Comparison of ENCODE assay signal across 7 mouse cellular contexts in the genomic region with DNA sequence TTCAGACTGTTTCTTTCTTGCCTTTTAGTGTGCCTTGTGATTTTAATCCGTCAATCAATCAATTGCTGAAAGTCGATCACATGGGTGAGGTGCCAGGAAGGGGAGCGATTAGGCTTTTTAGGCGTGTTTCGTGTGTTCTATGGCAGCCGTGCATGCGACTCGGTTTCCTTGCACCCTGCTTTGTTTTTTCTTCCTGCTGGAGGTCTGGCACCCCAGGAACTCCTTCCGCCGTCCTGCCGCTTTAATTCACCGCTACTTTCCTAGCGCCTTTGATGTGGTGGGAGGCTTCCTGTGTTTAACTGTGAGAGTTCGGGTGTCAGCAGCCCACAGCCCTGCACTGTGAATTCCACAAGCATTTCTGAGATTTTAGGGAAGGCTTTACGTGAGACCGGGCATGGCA. TPM values are rescaled to one million over a fixed set of nuclear protein-coding genes. Genes with fewer than 3 reads are reported as not detected.
DNase-seq lines count a peak whose midpoint lies in the region; ATAC-seq and TF ChIP-seq lines count a peak whose summit lies in the region.

No protein-coding gene starts in this region.

- no peaks in the 10 kb centered on the region for H3K27me3 ChIP-seq in ES-Bruce4 (ENCODE audit: control insufficient read depth, insufficient read depth, low read length, poor library complexity, severe bottlenecking)
- H3K27me3 ChIP-seq in hindbrain, embryonic 10.5 days (ENCODE audit: insufficient read depth, poor library complexity, severe bottlenecking), result peaks cover 52% of the 10 kb centered on the region
- peaks cover 27% of the 10 kb centered on the region; the same call in 1 of the 2 replicates for H3K27me3 ChIP-seq in midbrain, embryonic 13.5 days

- no peaks in the 10 kb centered on the region for H3K36me3 ChIP-seq in ES-Bruce4 (ENCODE audit: control insufficient read depth, insufficient read depth, low read length, poor library complexity, severe bottlenecking)
- no peaks in the 10 kb centered on the region for H3K36me3 ChIP-seq in hindbrain, embryonic 10.5 days
- no peaks in the 10 kb centered on the region for H3K36me3 ChIP-seq in midbrain, embryonic 13.5 days

- H3K4me3 ChIP-seq in ES-Bruce4 (ENCODE audit: low read depth, low read length), result peak overlapping the region; percentile 23; the same call in 1 of the 2 replicates
- peak overlapping the region; percentile 48 for H3K4me3 ChIP-seq in hindbrain, embryonic 10.5 days
- peak overlapping the region; percentile 36 for H3K4me3 ChIP-seq in midbrain, embryonic 13.5 days (replicated peaks)

- ATAC-seq in CD4-positive, CD25-positive, alpha-beta regulatory T cell, adult 4 months, result peak; percentile 89
- no peak for ATAC-seq in midbrain, embryonic 13.5 days

- H3K27ac ChIP-seq in ES-Bruce4 (ENCODE audit: insufficient read depth, low read length), result no peak overlapping the region
- peak overlapping the region; percentile 72 for H3K27ac ChIP-seq in hindbrain, embryonic 10.5 days
- H3K27ac ChIP-seq in midbrain, embryonic 13.5 days, result no peak overlapping the region

- peak; percentile 38 for DNase-seq in hindbrain, embryonic 10.5 days (ENCODE audit: low spot score)
- DNase-seq in layer of hippocampus, adult 18-20 months (ENCODE audit: low spot score in 2 of 2), result no peak
- no peak for DNase-seq in cerebellum, adult 11-12 months
- no peak for DNase-seq in gastrocnemius, adult 18-20 months (ENCODE audit: low spot score)

- H3K4me2 ChIP-seq in midbrain, embryonic 13.5 days (replicated peaks), result peak overlapping the region; percentile 65

- no peak for TF ChIP-seq POLR2A in ES-Bruce4 (IDR thresholded peaks at IDR 0.05; ENCODE audit: insufficient read depth, low read length)

- TF ChIP-seq EP300 in ES-Bruce4 (IDR thresholded peaks at IDR 0.05; ENCODE audit: insufficient read depth, low read depth, low read length), result 0 out of 2 replicates have a peak, but pooled peaks have one; percentile 20

- no peaks in the 10 kb centered on the region for H3K4me1 ChIP-seq in ES-Bruce4 (ENCODE audit: control insufficient read depth, insufficient read depth, low read length)
- peaks cover 36% of the 10 kb centered on the region for H3K4me1 ChIP-seq in hindbrain, embryonic 10.5 days (replicated peaks)
- H3K4me1 ChIP-seq in midbrain, embryonic 13.5 days (replicated peaks), result peaks cover 22% of the 10 kb centered on the region

- no peak for TF ChIP-seq CTCF in ES-Bruce4 (IDR thresholded peaks at IDR 0.05; ENCODE audit: low read depth, low read length)

- WGBS in hindbrain, embryonic 10.5 days, result under 1% methylated on average over 16 of the region's 16 CpGs
- under 1% methylated on average over 16 of the region's 16 CpGs for WGBS in midbrain, embryonic 13.5 days

- H3K9me3 ChIP-seq in ES-Bruce4 (replicated peaks; ENCODE audit: control insufficient read depth, insufficient read depth, low read length, poor library complexity, severe bottlenecking), result peaks cover 5% of the 10 kb centered on the region; the same call in 1 of the 2 replicates
- no peaks in the 10 kb centered on the region for H3K9me3 ChIP-seq in hindbrain, embryonic 10.5 days
- no peaks in the 10 kb centered on the region for H3K9me3 ChIP-seq in midbrain, embryonic 13.5 days

- H3K9ac ChIP-seq in ES-Bruce4 (ENCODE audit: low read depth, poor library complexity, severe bottlenecking), result no peak overlapping the region
- H3K9ac ChIP-seq in midbrain, embryonic 13.5 days (replicated peaks), result peak overlapping the region; percentile 46; the same call in 1 of the 2 replicates

RNA-seq across cellular contexts. Expression of gene Tnfrsf19, which starts 10.2 kb away (rescaled TPM):
- polyA plus RNA-seq in CD4-positive, CD25-positive, alpha-beta regulatory T cell, adult 4 months (2017; shearing (Covaris generic)), result not detected
- polyA plus RNA-seq in ES-Bruce4 (2011; ENCODE audit: insufficient read depth, insufficient read length, low read depth, missing spikeins), result 11.7 and 12.4 TPM in 2 replicates
- polyA plus RNA-seq in hindbrain, embryonic 10.5 days (2016; fragmentation: Nextera tagmentation; extraction: Ambion mirVana), result 35.4 and 56.4 TPM in 2 replicates
- 42.9 and 45.4 TPM in 2 replicates for polyA plus RNA-seq in midbrain, embryonic 13.5 days (2015; fragmentation: Nextera tagmentation; extraction: Ambion mirVana)
- total RNA-seq in layer of hippocampus, adult 18-20 months (2021), result 10 to 100 TPM; 44.2 to 48.9 TPM
- total RNA-seq in gastrocnemius, adult 18-20 months (2021), result 10 to 100 TPM in 1 of 2 experiments, 1 to 10 TPM in 1; 6.9 to 10.8 TPM

Comparison
In these comparisons a context has a peak if more than half of its experiments do, and no peak if none do; other contexts are left out.
1. RNA of gene Tnfrsf19, which starts 10.2 kb away (polyA plus RNA-seq): 42.9 to 45.4 TPM in midbrain, embryonic 13.5 days, 35.4 to 56.4 TPM in hindbrain, embryonic 10.5 days and 11.7 to 12.4 TPM in ES-Bruce4; not detected in CD4-positive, CD25-positive, alpha-beta regulatory T cell, adult 4 months; every median in the first group is over 10 times any median in the second.
2. Peak in every context shown above with its lines, with median percentiles within 50 percentile points of each other: H3K4me3 ChIP-seq.